Mouse (Mus musculus) heart, embryonic 14.5 days (tissue): ENCODE measurements around the gene Slc9b2. TPM values are rescaled to one million over a fixed set of nuclear protein-coding genes. Genes with fewer than 3 reads are reported as not detected.

Experiments
- ATAC-seq: fragments of 200-750 bp; cut with Nextera tagmentation; 2 replicates; pipeline ENCODE4 v1.8.0; 2017; ENCODE audit warnings: low read depth, moderate TSS enrichment; ENCODE audit not compliant: insufficient number of reproducible peaks, insufficient read depth, low FRiP score
- H3K27ac ChIP-seq, 2 experiments: fragments of 200-500 bp in 1 of 2; fragments of 300-500 bp in 1 of 2; sonication (generic) in 1 of 2; replicated peaks in 1 of 2; 2 replicates each; pipeline ENCODE4 v1.5.1; 2012 to 2014; ENCODE audit warnings: low read depth in 2 of 2, low read length in 2 of 2, control low read depth in 1 of 2, mild to moderate bottlenecking in 1 of 2, mixed read lengths in 1 of 2; ENCODE audit not compliant: control insufficient read depth in 1 of 2, insufficient read depth in 1 of 2
- H3K27me3 ChIP-seq: fragments of 300-500 bp; sonication (generic); 2 replicates; pipeline ENCODE4 v1.6.1; 2014; ENCODE audit warnings: mild to moderate bottlenecking, low read length, control low read depth; ENCODE audit not compliant: control insufficient read depth, insufficient read depth
- H3K36me3 ChIP-seq: fragments of 300-500 bp; sonication (generic); 2 replicates; pipeline ENCODE4 v1.6.1; 2014; ENCODE audit warnings: mild to moderate bottlenecking, control low read depth, low read length, mixed read lengths; ENCODE audit not compliant: control insufficient read depth, insufficient read depth
- H3K4me1 ChIP-seq, 2 experiments: fragments of 200-500 bp in 1 of 2; fragments of 300-500 bp in 1 of 2; sonication (generic) in 1 of 2; 2 replicates each; pipeline ENCODE4 v1.6.1; 2012 to 2014; ENCODE audit warnings: low read length in 2 of 2, control low read depth in 1 of 2, mixed read lengths in 1 of 2; ENCODE audit not compliant: control insufficient read depth in 2 of 2, insufficient read depth in 2 of 2
- H3K4me2 ChIP-seq: fragments of 300-500 bp; sonication (generic); 2 replicates; pipeline ENCODE4 v1.6.1; 2014; ENCODE audit warnings: mild to moderate bottlenecking, low read length
- H3K4me3 ChIP-seq, 2 experiments: fragments of 200-500 bp in 1 of 2; fragments of 300-500 bp in 1 of 2; sonication (generic) in 1 of 2; 2 replicates each; pipeline ENCODE4 v1.5.1; 2012 to 2014; ENCODE audit warnings: low read length in 2 of 2, mild to moderate bottlenecking in 2 of 2, control low read depth in 1 of 2, low read depth in 1 of 2, moderate library complexity in 1 of 2; ENCODE audit not compliant: control insufficient read depth in 1 of 2, insufficient read depth in 1 of 2
- H3K9ac ChIP-seq: fragments of 300-500 bp; sonication (generic); 2 replicates; pipeline ENCODE4 v1.6.1; 2014; ENCODE audit warnings: mild to moderate bottlenecking, low read length
- H3K9me3 ChIP-seq: fragments of 300-500 bp; sonication (generic); 2 replicates; pipeline ENCODE4 v1.6.1; 2016; ENCODE audit warnings: low read length, control low read depth; ENCODE audit not compliant: control insufficient read depth
- WGBS: fragments of 180-500 bp; shearing (Covaris S2); extraction: QIAGEN DNeasy Blood & Tissue Kit; methylation state at CpG from one replicate; pipeline ENCODE4 v1.1.7; 2014; 5-methylcytosine and 5-hydroxymethylcytosine counted together
- polyA plus RNA-seq: library from polyadenylated mRNA; unstranded; fragments of >200 nt; fragmentation: Nextera tagmentation; extraction: Ambion mirVana; gene quantifications from 2 replicates; pipeline ENCODE4 v1.2.1, GENCODE M21; 2014

Slc9b2 gene
- 0.22 and 0.51 TPM in 2 replicates for polyA plus RNA-seq

- WGBS: 7% methylated on average over 28 of the region's 28 CpGs
- Histone ChIP-seq H3K27me3 (no peaks in the 10 kb centered on the region), H3K36me3 (no peaks in the 10 kb centered on the region), H3K4me1 (peaks cover 6 to 9% of the 10 kb centered on the region in 2 experiments; a peak in 3 of 4 replicates), H3K4me2 (peak within 1 kb of the TSS; percentile 81), H3K9me3 (no peaks in the 10 kb centered on the region), H3K4me3 (peak within 1 kb of the TSS; percentile 42 to 52), H3K27ac (no peak within 1 kb of the TSS), H3K9ac (peak within 1 kb of the TSS; percentile 57)
- ATAC-seq: peak; percentile 73
These were observed at the start of gene Slc9b2 for GRCm38 (mm10) chr3:135307411-135308259. Gene Slc9b2, plus strand, starts transcription at chr3:135307700.

GRCm38 (mm10) chr3:135258919-135259318 lies 48.6 kb upstream of the Slc9b2 start:
- Histone ChIP-seq H3K9ac (no peak overlapping the region), H3K27me3 (no peaks in the 10 kb centered on the region), H3K9me3 (no peaks in the 10 kb centered on the region), H3K4me1 (no peaks in the 10 kb centered on the region), H3K36me3 (peaks cover 94% of the 10 kb centered on the region), H3K4me3 (no peak overlapping the region), H3K4me2 (no peak overlapping the region), H3K27ac (no peak overlapping the region)
- no peak for ATAC-seq
- 93% methylated on average over 10 of the region's 10 CpGs for WGBS

- Histone ChIP-seq H3K27me3 (no peaks in the 10 kb centered on the region), H3K4me3 (no peak overlapping the region), H3K27ac (no peak overlapping the region), H3K9ac (no peak overlapping the region), H3K9me3 (no peaks in the 10 kb centered on the region), H3K4me1 (no peaks in the 10 kb centered on the region), H3K36me3 (peaks cover 99% of the 10 kb centered on the region), H3K4me2 (no peak overlapping the region)
- ATAC-seq: no peak
- WGBS: 90% methylated on average over 7 of the region's 7 CpGs
These were observed 47.3 kb upstream of the Slc9b2 start for GRCm38 (mm10) chr3:135260233-135260632.

- no peak for ATAC-seq
- no peak overlapping the region for H3K9ac ChIP-seq
- no peaks in the 10 kb centered on the region for H3K4me1 ChIP-seq
- H3K27me3 ChIP-seq: no peaks in the 10 kb centered on the region
- H3K4me2 ChIP-seq: no peak overlapping the region
- H3K36me3 ChIP-seq: peaks cover 97% of the 10 kb centered on the region
- no peak overlapping the region for H3K4me3 ChIP-seq
- H3K27ac ChIP-seq: no peak overlapping the region
- no peaks in the 10 kb centered on the region for H3K9me3 ChIP-seq
- 86% methylated on average over 5 of the region's 5 CpGs for WGBS
These were observed 38.9 kb upstream of the Slc9b2 start for GRCm38 (mm10) chr3:135268616-135269015.

GRCm38 (mm10) chr3:135269391-135269990 lies 38.0 kb upstream of the Slc9b2 start:
- 85% methylated on average over 10 of the region's 10 CpGs for WGBS
- ATAC-seq: no peak
- peaks cover 89% of the 10 kb centered on the region for H3K36me3 ChIP-seq

GRCm38 (mm10) chr3:135272627-135273026 lies 34.9 kb upstream of the Slc9b2 start:
- Histone ChIP-seq H3K4me1 (no peaks in the 10 kb centered on the region), H3K27ac (no peak overlapping the region), H3K9me3 (no peaks in the 10 kb centered on the region), H3K27me3 (no peaks in the 10 kb centered on the region), H3K36me3 (peaks cover 64% of the 10 kb centered on the region), H3K4me3 (no peak overlapping the region), H3K4me2 (no peak overlapping the region), H3K9ac (no peak overlapping the region)
- WGBS: 79% methylated on average over 12 of the region's 12 CpGs
- no peak for ATAC-seq

More at GRCm38 (mm10) chr3:135269391-135269990, 38.0 kb upstream of the Slc9b2 start:
- Histone ChIP-seq H3K9me3 (no peaks in the 10 kb centered on the region), H3K9ac (no peak overlapping the region), H3K4me1 (no peaks in the 10 kb centered on the region), H3K27me3 (no peaks in the 10 kb centered on the region), H3K4me3 (no peak overlapping the region), H3K4me2 (no peak overlapping the region), H3K27ac (no peak overlapping the region)

- WGBS: 93% methylated on average over 13 of the region's 13 CpGs
- no peak overlapping the region for H3K4me3 ChIP-seq
These were observed 34.5 kb upstream of the Slc9b2 start for GRCm38 (mm10) chr3:135273047-135273446.

More at GRCm38 (mm10) chr3:135273047-135273446, 34.5 kb upstream of the Slc9b2 start:
- peaks cover 60% of the 10 kb centered on the region for H3K36me3 ChIP-seq
- no peaks in the 10 kb centered on the region for H3K27me3 ChIP-seq
- H3K9me3 ChIP-seq: no peaks in the 10 kb centered on the region
- H3K9ac ChIP-seq: no peak overlapping the region
- H3K4me2 ChIP-seq: no peak overlapping the region
- no peaks in the 10 kb centered on the region for H3K4me1 ChIP-seq
- no peak for ATAC-seq
- no peak overlapping the region for H3K27ac ChIP-seq
